Mouse (Mus musculus) megakaryocyte, adult 5-6 weeks (primary cell): ENCODE data around the gene Utp18. TPM values are rescaled to one million over a fixed set of nuclear protein-coding genes. Genes with fewer than 3 reads are reported as not detected.
A peak's percentile ranks its signal among the peaks of the same experiment; 100 is the strongest.
"Not testable (repeated sequence)": the region's sequence is repeated elsewhere in the genome, so short reads cannot be mapped to it uniquely, and the experiment has no call there.

Source experiments
- ATAC-seq: 2 replicates; pipeline ENCODE4 v1.8.0; 2016; ENCODE audit warnings: mild to moderate bottlenecking, inconsistent platforms; ENCODE audit not compliant: poor library complexity, severe bottlenecking
- total RNA-seq, 2 experiments: library from RNA; stranded (forward) in 1 of 2; stranded (reverse) in 1 of 2; fragments of 153-499, 151-499 nt in 1 of 2; fragments of 221-1000, 200-1000 nt in 1 of 2; gene quantifications; 2 replicates each; pipeline versions ENCODE4 v1.2.3 to v1.2.4; 2015 to 2017

The Utp18 gene
- 18.0 and 18.4 TPM in 2 replicates for total RNA-seq (2015)
- total RNA-seq (2017), result 21.2 and 31.0 TPM in 2 replicates

- peak; percentile 80 for ATAC-seq
Observed at GRCm38 (mm10) chr11:93885572-93886410, at the start of gene Utp18, which contains the start of gene Mbtd1. Gene Utp18, minus strand, starts transcription at chr11:93885766. Gene Mbtd1, plus strand, starts transcription at chr11:93885852.

- no peak for ATAC-seq
Observed at GRCm38 (mm10) chr11:93929106-93929505, 43.5 kb upstream of the Utp18 start.

GRCm38 (mm10) chr11:93915019-93915418 is 29.5 kb upstream of the Utp18 start:
- ATAC-seq, result not testable (repeated sequence)

- ATAC-seq, result no peak
Observed at GRCm38 (mm10) chr11:93911603-93912002, 26.0 kb upstream of the Utp18 start.

GRCm38 (mm10) chr11:93908829-93909228 is 23.3 kb upstream of the Utp18 start:
- no peak for ATAC-seq

GRCm38 (mm10) chr11:93907839-93908238 is 22.3 kb upstream of the Utp18 start:
- peak; percentile 49 for ATAC-seq

- no peak for ATAC-seq
Observed at GRCm38 (mm10) chr11:93906834-93907233, 21.3 kb upstream of the Utp18 start.

- no peak for ATAC-seq
Observed at GRCm38 (mm10) chr11:93897732-93898131, 12.2 kb upstream of the Utp18 start.

- peak; percentile 11 for ATAC-seq
Observed at GRCm38 (mm10) chr11:93887080-93887447, 1.5 kb upstream of the Utp18 start.

GRCm38 (mm10) chr11:93886411-93887079 is 979 bp upstream of the Utp18 start:
- ATAC-seq, result peak; percentile 1; the same call in 1 of the 2 replicates

- ATAC-seq, result peak; percentile 48
Observed at GRCm38 (mm10) chr11:93884901-93885571, 530 bp downstream of the Utp18 start.

GRCm38 (mm10) chr11:93884068-93884467 is 1.5 kb downstream of the Utp18 start:
- no peak for ATAC-seq

GRCm38 (mm10) chr11:93862638-93863037 is 22.9 kb downstream of the Utp18 start:
- no peak for ATAC-seq

- no peak for ATAC-seq
Observed at GRCm38 (mm10) chr11:93862045-93862623, 23.4 kb downstream of the Utp18 start.

- ATAC-seq, result peak; percentile 94
Observed at GRCm38 (mm10) chr11:93861193-93861592, 24.4 kb downstream of the Utp18 start.

- no peak for ATAC-seq
Observed at GRCm38 (mm10) chr11:93860540-93861172, 24.9 kb downstream of the Utp18 start.

- ATAC-seq, result peak; percentile 80
Observed at GRCm38 (mm10) chr11:93856284-93856955, 29.1 kb downstream of the Utp18 start.

- ATAC-seq, result no peak
Observed at GRCm38 (mm10) chr11:93852546-93852945, 33.0 kb downstream of the Utp18 start.

GRCm38 (mm10) chr11:93847342-93847741 is 38.2 kb downstream of the Utp18 start:
- ATAC-seq, result no peak

- no peak for ATAC-seq
Observed at GRCm38 (mm10) chr11:93835800-93836199, 49.8 kb downstream of the Utp18 start.
